In genomic region chr12:101975601-101976571, GRCm38 (mm10) we compare ENCODE assay signal across 8 mouse cellular contexts. TPM values are rescaled to one million over a fixed set of nuclear protein-coding genes. Genes with fewer than 3 reads are reported as not detected.
DNase-seq lines count a peak whose midpoint lies in the region; ATAC-seq lines count a peak whose summit lies in the region.

Gene Cpsf2 (plus strand): TSS chr12:101975988.

- no peaks in the 10 kb centered on the region for H3K27me3 ChIP-seq in hindbrain, embryonic 13.5 days

- H3K9me3 ChIP-seq in hindbrain, embryonic 13.5 days, result no peaks in the 10 kb centered on the region

- H3K4me2 ChIP-seq in hindbrain, embryonic 13.5 days, result peak within 1 kb of the TSS; percentile 82

- peak within 1 kb of the TSS; percentile 87 for H3K4me3 ChIP-seq in hindbrain, embryonic 13.5 days

- peaks cover 37% of the 10 kb centered on the region for H3K4me1 ChIP-seq in hindbrain, embryonic 13.5 days (replicated peaks)

- H3K36me3 ChIP-seq in hindbrain, embryonic 13.5 days, result peaks cover 3% of the 10 kb centered on the region

- H3K9ac ChIP-seq in hindbrain, embryonic 13.5 days, result peak within 1 kb of the TSS; percentile 96

- peak; percentile 93 for DNase-seq in Muller cell, postnatal 12 days (ENCODE audit: inconsistent ontology term)
- peak; percentile 85 for DNase-seq in cerebellum, adult 9-11 months
- peak; percentile 64 to 84 for DNase-seq in frontal cortex, postnatal 10 days (ENCODE audit: low spot score in 2 of 2)
- DNase-seq in layer of hippocampus, postnatal 25 days (ENCODE audit: extremely low spot score in 1 of 2, low spot score in 1 of 2), result peak; percentile 68 to 94
- DNase-seq in lung, postnatal 25 days (ENCODE audit: low spot score), result peak; percentile 71
- peak; percentile 88 for DNase-seq in retina, embryonic 14.5 days (ENCODE audit: low spot score)
- peak; percentile 87 for DNase-seq in thymus, postnatal 4 days

- H3K27ac ChIP-seq in hindbrain, embryonic 13.5 days, result peak within 1 kb of the TSS; percentile 94

- WGBS in hindbrain, embryonic 13.5 days, result under 1% methylated on average over 76 of the region's 77 CpGs

- ATAC-seq in hindbrain, embryonic 13.5 days (ENCODE audit: low FRiP score), result peak; percentile 98

RNA-seq across cellular contexts. Expression of gene Cpsf2, which starts in this region (rescaled TPM):
- 33.8 and 34.6 TPM in 2 replicates for polyA plus RNA-seq in hindbrain, embryonic 13.5 days (2015; fragmentation: Nextera tagmentation; extraction: Ambion mirVana)
- total RNA-seq in layer of hippocampus, postnatal 25 days (2021), result 10 to 100 TPM; 28.4 to 30.0 TPM

Comparison
In these comparisons a context has a peak if more than half of its experiments do, and no peak if none do; other contexts are left out.
1. Peak in every context shown above with its lines: DNase-seq, ATAC-seq, H3K4me3 ChIP-seq and H3K27ac ChIP-seq.